Mouse (Mus musculus): ENCODE results near the gene Ttll11. TPM values are rescaled to one million over a fixed set of nuclear protein-coding genes. Genes with fewer than 3 reads are reported as not detected.
A peak's percentile ranks its signal among the peaks of the same experiment; 100 is the strongest.

Gene Ttll11
- polyA plus RNA-seq, 1 experiment from 2014 or later, result 1.00 TPM

GRCm38 (mm10) chr2:35882336-35882987, 97.3 kb downstream of the Ttll11 start:
- H3K4me1 ChIP-seq (ENCODE audit: control insufficient read depth in 2 of 2, insufficient read depth in 2 of 2, low read length in 2 of 2), result peaks cover 12 to 16% of the 10 kb centered on the region in 2 experiments

GRCm38 (mm10) chr2:35881896-35882295, 97.8 kb downstream of the Ttll11 start:
- 64% methylated on average over 9 of the region's 9 CpGs for WGBS
- Histone ChIP-seq H3K4me3 (ENCODE audit: control insufficient read depth in 1 of 2, insufficient read depth in 1 of 2, low read depth in 1 of 2, low read length in 2 of 2) (no peak overlapping the region), H3K4me1 (ENCODE audit: control insufficient read depth in 2 of 2, insufficient read depth in 2 of 2, low read length in 2 of 2) (peaks cover 12 to 16% of the 10 kb centered on the region in 2 experiments), H3K9ac (ENCODE audit: low read length) (no peak overlapping the region), H3K9me3 (ENCODE audit: control insufficient read depth, low read length) (no peaks in the 10 kb centered on the region), H3K4me2 (ENCODE audit: low read length) (no peak overlapping the region), H3K27ac (replicated peaks in 1 of 2; ENCODE audit: control insufficient read depth in 1 of 2, insufficient read depth in 1 of 2, low read depth in 2 of 2, low read length in 2 of 2) (no peak overlapping the region), H3K27me3 (ENCODE audit: control insufficient read depth, insufficient read depth, low read length) (peaks cover 9% of the 10 kb centered on the region; the same call in 1 of the 2 replicates), H3K36me3 (ENCODE audit: control insufficient read depth, insufficient read depth, low read length) (no peaks in the 10 kb centered on the region)
- no peak for ATAC-seq (ENCODE audit: insufficient number of reproducible peaks, insufficient read depth, low FRiP score, low read depth)

More at GRCm38 (mm10) chr2:35882336-35882987, 97.3 kb downstream of the Ttll11 start:
- Histone ChIP-seq H3K27ac (replicated peaks in 1 of 2; ENCODE audit: control insufficient read depth in 1 of 2, insufficient read depth in 1 of 2, low read depth in 2 of 2, low read length in 2 of 2) (no peak overlapping the region), H3K4me2 (ENCODE audit: low read length) (no peak overlapping the region), H3K9ac (ENCODE audit: low read length) (no peak overlapping the region), H3K4me3 (ENCODE audit: control insufficient read depth in 1 of 2, insufficient read depth in 1 of 2, low read depth in 1 of 2, low read length in 2 of 2) (no peak overlapping the region), H3K36me3 (ENCODE audit: control insufficient read depth, insufficient read depth, low read length) (no peaks in the 10 kb centered on the region), H3K27me3 (ENCODE audit: control insufficient read depth, insufficient read depth, low read length) (peaks cover 9% of the 10 kb centered on the region; the same call in 1 of the 2 replicates), H3K9me3 (ENCODE audit: control insufficient read depth, low read length) (no peaks in the 10 kb centered on the region)
- ATAC-seq (ENCODE audit: insufficient number of reproducible peaks, insufficient read depth, low FRiP score, low read depth), result no peak
- 40% methylated on average over 9 of the region's 9 CpGs for WGBS

GRCm38 (mm10) chr2:35880362-35880761, 99.4 kb downstream of the Ttll11 start:
- Histone ChIP-seq H3K4me1 (ENCODE audit: control insufficient read depth in 2 of 2, insufficient read depth in 2 of 2, low read length in 2 of 2) (peaks cover 19 to 20% of the 10 kb centered on the region in 2 experiments), H3K27me3 (ENCODE audit: control insufficient read depth, insufficient read depth, low read length) (peaks cover 9% of the 10 kb centered on the region; the same call in 1 of the 2 replicates), H3K4me2 (ENCODE audit: low read length) (no peak overlapping the region), H3K27ac (replicated peaks in 1 of 2; ENCODE audit: control insufficient read depth in 1 of 2, insufficient read depth in 1 of 2, low read depth in 2 of 2, low read length in 2 of 2) (no peak overlapping the region), H3K9me3 (ENCODE audit: control insufficient read depth, low read length) (no peaks in the 10 kb centered on the region), H3K36me3 (ENCODE audit: control insufficient read depth, insufficient read depth, low read length) (no peaks in the 10 kb centered on the region), H3K9ac (ENCODE audit: low read length) (no peak overlapping the region), H3K4me3 (ENCODE audit: control insufficient read depth in 1 of 2, insufficient read depth in 1 of 2, low read depth in 1 of 2, low read length in 2 of 2) (no peak overlapping the region)
- WGBS, result 66% methylated on average over 7 of the region's 7 CpGs
- ATAC-seq (ENCODE audit: insufficient number of reproducible peaks, insufficient read depth, low FRiP score, low read depth), result no peak

GRCm38 (mm10) chr2:35879887-35880286, 99.8 kb downstream of the Ttll11 start:
- Histone ChIP-seq H3K9ac (ENCODE audit: low read length) (no peak overlapping the region), H3K9me3 (ENCODE audit: control insufficient read depth, low read length) (no peaks in the 10 kb centered on the region), H3K36me3 (ENCODE audit: control insufficient read depth, insufficient read depth, low read length) (no peaks in the 10 kb centered on the region), H3K4me2 (ENCODE audit: low read length) (no peak overlapping the region), H3K27ac (replicated peaks in 1 of 2; ENCODE audit: control insufficient read depth in 1 of 2, insufficient read depth in 1 of 2, low read depth in 2 of 2, low read length in 2 of 2) (no peak overlapping the region), H3K4me1 (ENCODE audit: control insufficient read depth in 2 of 2, insufficient read depth in 2 of 2, low read length in 2 of 2) (peaks cover 23% of the 10 kb centered on the region in 2 experiments), H3K27me3 (ENCODE audit: control insufficient read depth, insufficient read depth, low read length) (peaks cover 9% of the 10 kb centered on the region; the same call in 1 of the 2 replicates), H3K4me3 (ENCODE audit: control insufficient read depth in 1 of 2, insufficient read depth in 1 of 2, low read depth in 1 of 2, low read length in 2 of 2) (no peak overlapping the region)
- ATAC-seq (ENCODE audit: insufficient number of reproducible peaks, insufficient read depth, low FRiP score, low read depth), result no peak
- WGBS, result 78% methylated on average over 4 of the region's 4 CpGs

GRCm38 (mm10) chr2:35878506-35878905, 101.2 kb downstream of the Ttll11 start:
- no peak for ATAC-seq (ENCODE audit: insufficient number of reproducible peaks, insufficient read depth, low FRiP score, low read depth)
- WGBS, result 92% methylated on average over 3 of the region's 3 CpGs

GRCm38 (mm10) chr2:35875572-35875971, 104.1 kb downstream of the Ttll11 start:
- Histone ChIP-seq H3K9ac (ENCODE audit: low read length) (no peak overlapping the region), H3K27ac (replicated peaks in 1 of 2; ENCODE audit: control insufficient read depth in 1 of 2, insufficient read depth in 1 of 2, low read depth in 2 of 2, low read length in 2 of 2) (peak overlapping the region; percentile 29 to 56), H3K4me3 (ENCODE audit: control insufficient read depth in 1 of 2, insufficient read depth in 1 of 2, low read depth in 1 of 2, low read length in 2 of 2) (no peak overlapping the region), H3K27me3 (ENCODE audit: control insufficient read depth, insufficient read depth, low read length) (peaks cover 9% of the 10 kb centered on the region; the same call in 1 of the 2 replicates), H3K4me2 (ENCODE audit: low read length) (peak overlapping the region; percentile 12; the same call in 1 of the 2 replicates), H3K36me3 (ENCODE audit: control insufficient read depth, insufficient read depth, low read length) (no peaks in the 10 kb centered on the region), H3K4me1 (ENCODE audit: control insufficient read depth in 2 of 2, insufficient read depth in 2 of 2, low read length in 2 of 2) (peaks cover 11 to 12% of the 10 kb centered on the region in 2 experiments), H3K9me3 (ENCODE audit: control insufficient read depth, low read length) (no peaks in the 10 kb centered on the region)
- no peak for ATAC-seq (ENCODE audit: insufficient number of reproducible peaks, insufficient read depth, low FRiP score, low read depth)
- 39% methylated on average over 7 of the region's 7 CpGs for WGBS

More at GRCm38 (mm10) chr2:35878506-35878905, 101.2 kb downstream of the Ttll11 start:
- Histone ChIP-seq H3K27me3 (ENCODE audit: control insufficient read depth, insufficient read depth, low read length) (peaks cover 9% of the 10 kb centered on the region; the same call in 1 of the 2 replicates), H3K4me3 (ENCODE audit: control insufficient read depth in 1 of 2, insufficient read depth in 1 of 2, low read depth in 1 of 2, low read length in 2 of 2) (no peak overlapping the region), H3K4me2 (ENCODE audit: low read length) (no peak overlapping the region), H3K9me3 (ENCODE audit: control insufficient read depth, low read length) (no peaks in the 10 kb centered on the region), H3K9ac (ENCODE audit: low read length) (no peak overlapping the region), H3K4me1 (ENCODE audit: control insufficient read depth in 2 of 2, insufficient read depth in 2 of 2, low read length in 2 of 2) (peaks cover 20 to 21% of the 10 kb centered on the region in 2 experiments), H3K27ac (replicated peaks in 1 of 2; ENCODE audit: control insufficient read depth in 1 of 2, insufficient read depth in 1 of 2, low read depth in 2 of 2, low read length in 2 of 2) (no peak overlapping the region), H3K36me3 (ENCODE audit: control insufficient read depth, insufficient read depth, low read length) (no peaks in the 10 kb centered on the region)

- WGBS, result 84% methylated on average over 8 of the region's 8 CpGs
These were observed 105.3 kb downstream of the Ttll11 start for GRCm38 (mm10) chr2:35874421-35874820.

More at GRCm38 (mm10) chr2:35874421-35874820, 105.3 kb downstream of the Ttll11 start:
- Histone ChIP-seq H3K4me3 (ENCODE audit: control insufficient read depth in 1 of 2, insufficient read depth in 1 of 2, low read depth in 1 of 2, low read length in 2 of 2) (no peak overlapping the region), H3K36me3 (ENCODE audit: control insufficient read depth, insufficient read depth, low read length) (no peaks in the 10 kb centered on the region), H3K9me3 (ENCODE audit: control insufficient read depth, low read length) (no peaks in the 10 kb centered on the region), H3K9ac (ENCODE audit: low read length) (no peak overlapping the region), H3K4me1 (ENCODE audit: control insufficient read depth in 2 of 2, insufficient read depth in 2 of 2, low read length in 2 of 2) (peaks cover 9 to 12% of the 10 kb centered on the region in 2 experiments), H3K4me2 (ENCODE audit: low read length) (no peak overlapping the region), H3K27me3 (ENCODE audit: control insufficient read depth, insufficient read depth, low read length) (peaks cover 7% of the 10 kb centered on the region; the same call in 1 of the 2 replicates), H3K27ac (replicated peaks in 1 of 2; ENCODE audit: control insufficient read depth in 1 of 2, insufficient read depth in 1 of 2, low read depth in 2 of 2, low read length in 2 of 2) (no peak overlapping the region; a peak in 1 of 4 replicates)
- no peak for ATAC-seq (ENCODE audit: insufficient number of reproducible peaks, insufficient read depth, low FRiP score, low read depth)
